Mouse (Mus musculus) liver, embryonic 14.5 days (tissue): Measurements from ENCODE around the gene Tars2.

Experiments used
- CTCF ChIP-seq: IDR thresholded peaks from 2 replicates; pipeline ENCODE4 v1.5.1; 2016; ENCODE audit warnings: antibody characterized with exemption, low read depth, control low read depth
- EP300 ChIP-seq: IDR thresholded peaks from 2 replicates; pipeline ENCODE4 v1.6.1; 2016; ENCODE audit warnings: antibody characterized with exemption, low read depth

DNA sequence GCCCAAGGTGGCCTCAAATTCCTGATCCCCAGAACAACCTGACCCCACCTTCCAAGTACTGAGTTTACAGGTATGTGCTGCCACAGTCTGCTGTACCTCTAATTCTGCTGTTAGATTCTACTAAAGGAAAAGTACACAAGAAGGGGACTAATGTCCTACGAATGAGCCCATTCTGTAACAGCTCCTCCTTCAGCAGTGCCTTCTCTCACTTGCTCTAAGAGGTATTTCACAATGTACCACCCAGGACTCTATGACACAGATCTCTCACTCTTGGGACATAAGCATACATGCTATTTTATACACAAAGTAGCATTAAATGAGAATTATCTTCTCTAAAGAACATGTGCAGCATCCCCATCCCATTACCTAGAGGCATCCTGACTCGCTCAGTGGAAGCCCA, 33.7 kb upstream of the Tars2 start:
- no peak for TF ChIP-seq CTCF
- TF ChIP-seq EP300 = no peak
